Mouse (Mus musculus) E14TG2a.4 (cell line): ENCODE measurements around the gene Tns2.

Source experiments
- CTCF ChIP-seq: conservative IDR thresholded peaks from 2 replicates; pipeline ENCODE4 v1.5.1; 2014; ENCODE audit warnings: low read length
- NANOG ChIP-seq: IDR thresholded peaks from 2 replicates; pipeline ENCODE4 v1.6.1; 2014; ENCODE audit warnings: borderline replicate concordance, low read length, mixed read lengths

DNA sequence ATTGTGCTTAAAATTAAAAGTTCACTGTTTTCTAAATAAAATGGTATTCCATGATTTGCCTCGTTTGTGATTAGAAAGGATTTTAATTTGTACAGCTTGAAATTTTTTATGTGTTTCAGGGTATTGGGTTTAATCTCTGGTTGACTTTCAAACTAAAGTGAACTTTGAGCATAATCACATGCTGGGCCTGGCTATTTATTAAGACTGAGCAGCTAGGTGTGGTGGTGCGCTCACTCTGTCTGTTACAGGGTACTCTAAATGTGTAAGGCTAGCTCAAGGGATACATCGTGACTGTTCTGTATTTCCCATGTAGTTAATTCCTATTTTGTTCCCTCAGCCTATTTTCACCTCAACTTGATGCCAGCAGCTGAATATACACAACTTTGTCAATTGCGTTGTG lies 18.1 kb upstream of the Tns2 start:
- TF ChIP-seq CTCF, result no peak
- no peak for TF ChIP-seq NANOG
